Mouse (Mus musculus) C2C12 (cell line): ENCODE measurements around the gene Ppib. TPM values are rescaled to one million over a fixed set of nuclear protein-coding genes. Genes with fewer than 3 reads are reported as not detected.

Experiments
- H3K27me3 ChIP-seq: one replicate; pipeline ENCODE4 v1.6.1; 2011; ENCODE audit not compliant: control insufficient read depth, insufficient read depth, insufficient read length
- H3K36me3 ChIP-seq: one replicate; pipeline ENCODE4 v1.6.1; 2011; ENCODE audit not compliant: control insufficient read depth, insufficient read depth
- H3K4me3 ChIP-seq: one replicate; pipeline ENCODE4 v1.5.1; 2011; ENCODE audit warnings: mild to moderate bottlenecking, control low read depth; ENCODE audit not compliant: poor library complexity, insufficient read depth, severe bottlenecking
- H3K79me2 ChIP-seq: one replicate; pipeline ENCODE4 v1.6.1; 2011; ENCODE audit not compliant: control insufficient read depth, insufficient read depth
- H3K79me3 ChIP-seq: one replicate; pipeline ENCODE4 v1.6.1; 2011; ENCODE audit warnings: low read depth, control low read depth
- H3ac ChIP-seq: one replicate; pipeline ENCODE3; 2011; ENCODE audit warnings: low read depth; ENCODE audit not compliant: control insufficient read depth, insufficient read length
- CEBPB ChIP-seq: IDR thresholded peaks from one replicate; pipeline ENCODE4 v1.6.1; 2011; ENCODE audit warnings: low read depth, mild to moderate bottlenecking, control low read depth, moderate library complexity
- CTCF ChIP-seq: IDR thresholded peaks from one replicate; pipeline ENCODE4 v1.5.1; 2011; ENCODE audit not compliant: control insufficient read depth, insufficient read depth, insufficient read length
- FOSL1 ChIP-seq: IDR thresholded peaks from one replicate; pipeline ENCODE4 v1.8.0; 2011; ENCODE audit warnings: mild to moderate bottlenecking, low read length; ENCODE audit not compliant: poor library complexity, insufficient read depth, severe bottlenecking
- MAX ChIP-seq: IDR thresholded peaks from one replicate; pipeline ENCODE4 v1.6.1; 2011; ENCODE audit warnings: mild to moderate bottlenecking, control low read depth
- MYOD1 ChIP-seq: IDR thresholded peaks from one replicate; pipeline ENCODE4 v1.6.1; 2011; ENCODE audit warnings: low read depth; ENCODE audit not compliant: control insufficient read depth, insufficient read length
- MYOG ChIP-seq: IDR thresholded peaks from one replicate; pipeline ENCODE4 v1.6.1; 2011; ENCODE audit not compliant: control insufficient read depth, insufficient read length; ENCODE audit errors: extremely low read depth
- USF1 ChIP-seq: IDR thresholded peaks from one replicate; pipeline ENCODE4 v1.6.1; 2011; ENCODE audit warnings: low read depth, mild to moderate bottlenecking, control low read depth, moderate library complexity
- polyA plus RNA-seq: library from polyadenylated mRNA; unstranded; fragments of >200 nt; fragmentation: generic; extraction: Trizol; gene quantifications from one replicate; pipeline ENCODE4 v1.2.1, GENCODE M21; 2012; ENCODE audit warnings: missing spikeins

Ppib gene
- polyA plus RNA-seq, 1 experiment = 781 TPM

GRCm38 (mm10) chr9:66042331-66042730 lies 17.7 kb upstream of the Ppib start:
- H3K27me3 ChIP-seq = no peaks in the 10 kb centered on the region
- H3K79me3 ChIP-seq = no peaks in the 10 kb centered on the region
- H3K79me2 ChIP-seq = no peaks in the 10 kb centered on the region
- no peak overlapping the region for H3K4me3 ChIP-seq
- H3K36me3 ChIP-seq = peaks cover 18% of the 10 kb centered on the region
- TF ChIP-seq MAX (no peak), MYOG (no peak), MYOD1 (no peak), CTCF (no peak), FOSL1 (no peak), USF1 (no peak), CEBPB (no peak)
- H3ac ChIP-seq = no peak overlapping the region

DNA sequence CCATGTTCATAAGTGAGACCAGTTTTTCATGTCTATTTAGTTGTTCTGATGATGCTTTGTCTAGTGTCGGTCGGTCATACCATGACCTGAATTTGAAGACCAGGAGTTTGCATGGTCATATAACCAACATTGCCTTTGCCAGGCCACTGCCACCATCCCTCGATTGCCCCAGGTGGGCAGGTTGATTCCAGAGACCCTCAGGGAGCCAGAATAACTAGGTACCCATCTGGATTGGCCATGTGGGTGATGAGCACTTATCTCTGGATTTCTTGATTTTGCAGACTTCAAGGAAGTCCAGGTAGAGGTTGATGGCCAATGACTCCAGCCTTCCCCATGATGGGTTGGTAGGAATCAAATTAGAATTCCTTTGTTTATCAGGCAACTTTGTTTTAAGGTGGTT lies 16.8 kb upstream of the Ppib start:
- Histone ChIP-seq H3K79me3 (no peaks in the 10 kb centered on the region), H3K79me2 (no peaks in the 10 kb centered on the region), H3K27me3 (no peaks in the 10 kb centered on the region), H3ac (no peak overlapping the region), H3K36me3 (peaks cover 9% of the 10 kb centered on the region), H3K4me3 (no peak overlapping the region)
- no peak for TF ChIP-seq CEBPB
- no peak for TF ChIP-seq MYOD1
- TF ChIP-seq FOSL1 = no peak
- no peak for TF ChIP-seq CTCF
- TF ChIP-seq MAX = no peak
- TF ChIP-seq MYOG = no peak

- no peak overlapping the region for H3K4me3 ChIP-seq
- H3K36me3 ChIP-seq = no peaks in the 10 kb centered on the region
- H3ac ChIP-seq = no peak overlapping the region
- no peak for TF ChIP-seq MYOG
- TF ChIP-seq MYOD1 = no peak
- TF ChIP-seq USF1 = no peak
- TF ChIP-seq MAX = no peak
- TF ChIP-seq FOSL1 = no peak
- no peak for TF ChIP-seq CEBPB
- H3K27me3 ChIP-seq = no peaks in the 10 kb centered on the region
- H3K79me3 ChIP-seq = no peaks in the 10 kb centered on the region
- no peaks in the 10 kb centered on the region for H3K79me2 ChIP-seq
These were observed 10.0 kb upstream of the Ppib start for GRCm38 (mm10) chr9:66049931-66050601.

DNA sequence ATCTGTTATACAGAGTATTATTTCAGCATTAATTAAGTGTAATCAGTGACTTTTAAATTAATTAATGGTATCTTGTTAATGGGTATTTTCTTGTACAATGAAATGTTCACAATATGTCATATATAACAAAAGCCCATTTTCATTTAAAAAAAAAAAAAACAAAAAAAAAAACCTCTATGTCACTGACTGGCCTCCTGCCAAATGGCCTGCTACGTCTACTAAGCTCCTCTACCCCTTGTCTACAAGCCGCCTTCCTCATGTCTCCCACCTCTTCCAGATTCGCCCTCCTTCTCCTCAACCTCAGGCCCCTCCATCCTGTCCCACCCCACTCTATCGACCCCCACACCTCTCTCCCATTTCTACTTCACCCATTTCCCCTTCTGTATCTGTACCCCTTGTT lies 8.5 kb upstream of the Ppib start:
- Histone ChIP-seq H3K4me3 (no peak overlapping the region), H3ac (no peak overlapping the region), H3K36me3 (no peaks in the 10 kb centered on the region), H3K27me3 (no peaks in the 10 kb centered on the region), H3K79me3 (no peaks in the 10 kb centered on the region), H3K79me2 (no peaks in the 10 kb centered on the region)
- TF ChIP-seq MYOG = no peak
- no peak for TF ChIP-seq FOSL1
- no peak for TF ChIP-seq CEBPB
- no peak for TF ChIP-seq MAX
- no peak for TF ChIP-seq CTCF
- no peak for TF ChIP-seq MYOD1
- no peak for TF ChIP-seq USF1

DNA sequence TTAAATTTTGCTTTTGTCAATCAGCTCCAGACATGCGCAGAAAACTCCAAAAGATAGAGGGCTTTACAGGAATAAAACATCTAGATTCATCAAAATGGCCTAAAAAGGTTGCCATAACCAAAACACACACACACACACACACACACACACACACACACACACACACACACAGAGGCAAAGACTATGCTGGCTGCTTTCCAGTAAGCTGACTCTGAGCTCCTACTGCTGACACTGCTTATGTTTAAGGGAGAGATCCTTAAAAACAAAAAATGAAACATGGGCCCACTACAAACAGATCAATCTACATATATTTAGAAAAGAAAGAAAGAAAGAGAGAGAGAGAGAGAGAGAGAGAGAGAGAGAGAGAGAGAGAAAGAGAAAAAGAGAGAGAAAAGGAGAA lies 7.3 kb upstream of the Ppib start:
- H3K79me2 ChIP-seq = no peaks in the 10 kb centered on the region
- no peaks in the 10 kb centered on the region for H3K79me3 ChIP-seq
- no peak overlapping the region for H3ac ChIP-seq
- H3K36me3 ChIP-seq = no peaks in the 10 kb centered on the region
- no peak for TF ChIP-seq CTCF
- no peak for TF ChIP-seq MYOD1
- no peak for TF ChIP-seq MAX
- no peak for TF ChIP-seq USF1
- TF ChIP-seq FOSL1 = no peak
- TF ChIP-seq CEBPB = no peak
- TF ChIP-seq MYOG = no peak
- H3K27me3 ChIP-seq = no peaks in the 10 kb centered on the region
- no peak overlapping the region for H3K4me3 ChIP-seq

DNA sequence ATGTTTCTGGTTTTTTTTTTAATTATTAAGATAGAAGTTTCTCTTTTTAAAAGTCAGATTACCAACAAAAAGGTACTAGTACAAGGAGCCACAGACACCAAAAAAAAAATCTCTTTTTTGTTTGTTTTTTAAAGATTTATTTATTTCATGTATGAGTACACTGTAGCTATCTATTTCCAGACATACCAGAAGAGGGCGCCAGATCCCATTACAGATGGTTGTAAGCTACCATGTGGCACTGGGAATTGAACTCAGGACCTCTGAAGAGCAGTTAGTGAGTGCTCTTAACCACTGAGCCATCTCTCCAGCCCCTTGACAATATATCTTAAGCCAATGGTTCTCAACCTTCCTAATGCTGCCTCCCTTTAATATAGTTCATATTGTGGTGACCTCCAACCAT lies 6.4 kb upstream of the Ppib start:
- H3K4me3 ChIP-seq = no peak overlapping the region
- no peaks in the 10 kb centered on the region for H3K79me3 ChIP-seq
- TF ChIP-seq CEBPB (no peak), MAX (no peak), MYOG (no peak)
- no peaks in the 10 kb centered on the region for H3K27me3 ChIP-seq
- no peaks in the 10 kb centered on the region for H3K36me3 ChIP-seq
- H3ac ChIP-seq = no peak overlapping the region
- H3K79me2 ChIP-seq = no peaks in the 10 kb centered on the region
